Mouse (Mus musculus) midbrain, embryonic 10.5 days (tissue): ENCODE data around the gene Dock2. TPM values are rescaled to one million over a fixed set of nuclear protein-coding genes. Genes with fewer than 3 reads are reported as not detected.
"Not testable (repeated sequence)": the region's sequence is repeated elsewhere in the genome, so short reads cannot be mapped to it uniquely, and the experiment has no call there.

Experiments used
- DNase-seq: peaks from one replicate; pipeline ENCODE4 v3.0.0-alpha.2; 2017; ENCODE audit warnings: low spot score
- H3K27ac ChIP-seq: fragments of 300-500 bp; sonication (generic); replicated peaks from 2 replicates; pipeline ENCODE4 v1.5.1; 2016; ENCODE audit warnings: mild to moderate bottlenecking
- H3K27me3 ChIP-seq: fragments of 300-500 bp; sonication (generic); 2 replicates; pipeline ENCODE4 v1.6.1; 2016; ENCODE audit warnings: low read depth, mild to moderate bottlenecking; ENCODE audit not compliant: poor library complexity, severe bottlenecking
- H3K36me3 ChIP-seq: fragments of 300-500 bp; sonication (generic); 2 replicates; pipeline ENCODE4 v1.6.1; 2016; ENCODE audit warnings: mild to moderate bottlenecking, moderate library complexity
- H3K4me1 ChIP-seq: fragments of 300-500 bp; sonication (generic); 2 replicates; pipeline ENCODE4 v1.6.1; 2016
- H3K4me3 ChIP-seq: fragments of 300-500 bp; sonication (generic); 2 replicates; pipeline ENCODE4 v1.5.1; 2016; ENCODE audit warnings: mild to moderate bottlenecking, moderate library complexity
- H3K9me3 ChIP-seq: fragments of 300-500 bp; sonication (generic); replicated peaks from 2 replicates; pipeline ENCODE4 v1.6.1; 2016; ENCODE audit warnings: mild to moderate bottlenecking
- WGBS: fragments of 180-500 bp; shearing (Covaris S2); methylation state at CpG from one replicate; pipeline ENCODE4 v1.1.7; 2016; 5-methylcytosine and 5-hydroxymethylcytosine counted together
- polyA plus RNA-seq: library from polyadenylated mRNA; unstranded; fragments of >200 nt; fragmentation: Nextera tagmentation; extraction: Ambion mirVana; gene quantifications from 2 replicates; pipeline ENCODE4 v1.2.1, GENCODE M21; 2016

The Dock2 gene
- polyA plus RNA-seq, 1 experiment from 2014 or later, result 0.69 TPM

GRCm38 (mm10) chr11:34236091-34236759 lies 547.5 kb downstream of the Dock2 start:
- Histone ChIP-seq H3K27ac (no peak overlapping the region), H3K9me3 (no peaks in the 10 kb centered on the region; the same call in 1 of the 2 replicates), H3K36me3 (no peaks in the 10 kb centered on the region), H3K4me1 (0 out of 2 replicates have a peak, but pooled peaks cover 2% of the 10 kb centered on the region), H3K27me3 (0 out of 2 replicates have a peak, but pooled peaks cover 6% of the 10 kb centered on the region), H3K4me3 (no peak overlapping the region)
- 47% methylated on average over 5 of the region's 5 CpGs for WGBS
- peak; percentile 57 for DNase-seq

DNA sequence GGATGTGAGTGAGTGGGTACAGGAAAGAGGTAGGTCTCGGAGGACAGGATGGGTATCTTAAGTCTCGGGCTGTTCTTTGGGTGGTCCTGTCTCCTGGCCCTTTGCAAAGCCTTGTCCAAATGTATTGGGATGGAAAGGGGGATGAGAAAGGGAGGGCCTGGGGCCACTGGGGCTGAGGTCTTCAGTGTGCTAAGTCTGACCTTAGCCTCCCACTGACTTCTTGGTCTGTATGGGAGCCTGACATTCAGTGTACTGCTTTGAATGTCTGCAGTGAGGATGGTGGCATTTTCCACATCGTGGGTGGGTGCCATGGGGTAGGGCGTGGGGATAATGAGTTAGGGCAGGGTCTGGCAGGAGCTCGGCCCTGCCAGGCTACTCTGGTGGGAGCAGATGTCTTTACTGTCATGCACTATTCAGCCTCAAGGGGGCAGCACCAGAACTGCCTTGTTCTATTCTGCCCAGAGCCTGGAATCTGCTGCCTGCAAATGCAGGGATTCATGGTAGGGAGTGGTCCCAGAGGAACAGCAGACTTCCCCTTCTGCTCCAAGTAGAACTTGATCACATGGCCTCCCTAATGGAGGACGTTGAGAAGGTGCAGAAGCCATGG lies 554.8 kb downstream of the Dock2 start:
- peak; percentile 81 for DNase-seq
- H3K27ac ChIP-seq, result no peak overlapping the region
- 45% methylated on average over 6 of the region's 6 CpGs for WGBS
- no peaks in the 10 kb centered on the region for H3K27me3 ChIP-seq
- H3K36me3 ChIP-seq, result no peaks in the 10 kb centered on the region
- 0 out of 2 replicates have a peak, but pooled peaks cover 4% of the 10 kb centered on the region for H3K4me1 ChIP-seq
- H3K9me3 ChIP-seq, result no peaks in the 10 kb centered on the region
- H3K4me3 ChIP-seq, result no peak overlapping the region

GRCm38 (mm10) chr11:34227180-34227579 lies 556.5 kb downstream of the Dock2 start:
- Histone ChIP-seq H3K27me3 (no peaks in the 10 kb centered on the region), H3K27ac (no peak overlapping the region), H3K9me3 (no peaks in the 10 kb centered on the region), H3K4me1 (0 out of 2 replicates have a peak, but pooled peaks cover 4% of the 10 kb centered on the region), H3K4me3 (no peak overlapping the region), H3K36me3 (no peaks in the 10 kb centered on the region)
- DNase-seq, result no peak
- WGBS, result 42% methylated on average over 1 of the region's 1 CpGs

GRCm38 (mm10) chr11:34220596-34220995 lies 563.1 kb downstream of the Dock2 start:
- not testable (repeated sequence) for H3K4me1 ChIP-seq, H3K36me3 ChIP-seq, H3K27ac ChIP-seq, DNase-seq, H3K4me3 ChIP-seq, H3K27me3 ChIP-seq, H3K9me3 ChIP-seq
- WGBS, result 85% methylated on average over 4 of the region's 4 CpGs

GRCm38 (mm10) chr11:34212853-34213252 lies 570.8 kb downstream of the Dock2 start:
- Histone ChIP-seq H3K36me3 (no peaks in the 10 kb centered on the region), H3K4me3 (no peak overlapping the region), H3K4me1 (no peaks in the 10 kb centered on the region), H3K27ac (no peak overlapping the region), H3K27me3 (no peaks in the 10 kb centered on the region), H3K9me3 (no peaks in the 10 kb centered on the region)
- peak; percentile 51 for DNase-seq
- 24% methylated on average over 5 of the region's 5 CpGs for WGBS

- no peak for DNase-seq
- H3K36me3 ChIP-seq, result no peaks in the 10 kb centered on the region
- no peaks in the 10 kb centered on the region for H3K9me3 ChIP-seq
- H3K27ac ChIP-seq, result no peak within 1 kb of the TSS
- H3K4me1 ChIP-seq, result 0 out of 2 replicates have a peak, but pooled peaks cover 3% of the 10 kb centered on the region
- 77% methylated on average over 10 of the region's 10 CpGs for WGBS
- no peak within 1 kb of the TSS for H3K4me3 ChIP-seq
- H3K27me3 ChIP-seq, result no peaks in the 10 kb centered on the region
Measured at GRCm38 (mm10) chr11:34207989-34208388, 575.7 kb downstream of the Dock2 start, which contains the start of gene Foxi1. Gene Foxi1 (minus strand): TSS chr11:34208089.

GRCm38 (mm10) chr11:34202769-34203168 lies 580.9 kb downstream of the Dock2 start:
- Histone ChIP-seq H3K4me1 (0 out of 2 replicates have a peak, but pooled peaks cover 3% of the 10 kb centered on the region), H3K36me3 (no peaks in the 10 kb centered on the region), H3K27ac (no peak overlapping the region), H3K4me3 (no peak overlapping the region), H3K9me3 (no peaks in the 10 kb centered on the region), H3K27me3 (no peaks in the 10 kb centered on the region)
- DNase-seq, result no peak
- WGBS, result 83% methylated on average over 1 of the region's 1 CpGs

DNA sequence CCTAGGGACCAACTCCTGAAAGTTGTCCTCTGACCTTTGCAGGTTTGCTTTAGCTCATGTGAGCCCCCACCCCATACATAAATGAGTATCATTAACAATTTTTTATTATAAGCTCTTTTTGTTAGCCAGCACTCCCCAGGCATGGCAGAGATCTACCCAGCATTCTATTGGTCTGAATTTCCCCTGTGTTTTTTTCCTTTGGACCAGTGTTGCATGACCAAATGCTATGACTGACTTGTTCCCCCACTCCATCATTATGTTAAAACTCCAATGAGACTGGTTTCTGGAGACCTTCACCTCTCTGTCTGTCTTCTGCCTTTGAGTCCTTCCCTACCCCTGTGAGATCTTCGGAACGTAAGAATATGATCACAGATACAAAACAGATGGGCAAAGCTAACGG lies 588.5 kb downstream of the Dock2 start:
- WGBS, result 90% methylated on average over 3 of the region's 3 CpGs
- Histone ChIP-seq H3K27ac (no peak overlapping the region), H3K4me1 (0 out of 2 replicates have a peak, but pooled peaks cover 5% of the 10 kb centered on the region), H3K36me3 (no peaks in the 10 kb centered on the region), H3K4me3 (no peak overlapping the region), H3K27me3 (no peaks in the 10 kb centered on the region), H3K9me3 (no peaks in the 10 kb centered on the region)
- DNase-seq, result no peak

- no peaks in the 10 kb centered on the region for H3K9me3 ChIP-seq
- no peak overlapping the region for H3K4me3 ChIP-seq
- H3K4me1 ChIP-seq, result 0 out of 2 replicates have a peak, but pooled peaks cover 5% of the 10 kb centered on the region
- no peaks in the 10 kb centered on the region for H3K27me3 ChIP-seq
- H3K27ac ChIP-seq, result no peak overlapping the region
- 78% methylated on average over 9 of the region's 9 CpGs for WGBS
- no peaks in the 10 kb centered on the region for H3K36me3 ChIP-seq
- DNase-seq, result no peak
Measured at GRCm38 (mm10) chr11:34194158-34194941, 589.3 kb downstream of the Dock2 start.

DNA sequence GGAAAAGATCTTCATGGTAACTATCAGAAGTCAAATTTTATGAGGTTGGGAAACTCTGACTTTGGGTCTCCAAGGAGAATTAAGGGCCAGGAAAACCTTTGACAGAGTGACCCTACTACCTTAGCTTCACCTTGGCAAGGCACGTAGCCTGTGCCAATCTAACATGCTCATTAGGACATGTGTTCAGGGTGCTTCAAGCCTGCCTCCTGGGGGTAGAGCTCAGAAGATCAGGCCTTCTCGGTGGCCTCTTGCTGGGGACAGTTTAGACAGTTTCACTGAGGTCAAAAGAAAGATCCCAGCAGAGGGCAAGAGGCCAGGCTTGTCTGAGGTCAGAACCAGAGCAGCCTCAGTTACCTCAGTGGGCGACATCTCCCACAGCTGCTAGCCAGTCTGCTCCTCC lies 590.0 kb downstream of the Dock2 start:
- Histone ChIP-seq H3K9me3 (no peaks in the 10 kb centered on the region), H3K36me3 (no peaks in the 10 kb centered on the region), H3K27ac (no peak overlapping the region), H3K27me3 (no peaks in the 10 kb centered on the region), H3K4me3 (no peak overlapping the region), H3K4me1 (0 out of 2 replicates have a peak, but pooled peaks cover 5% of the 10 kb centered on the region)
- 60% methylated on average over 3 of the region's 3 CpGs for WGBS
- DNase-seq, result no peak

- H3K9me3 ChIP-seq, result no peaks in the 10 kb centered on the region
- 87% methylated on average over 2 of the region's 2 CpGs for WGBS
- DNase-seq, result no peak
- no peak overlapping the region for H3K27ac ChIP-seq
- H3K36me3 ChIP-seq, result no peaks in the 10 kb centered on the region
- no peak overlapping the region for H3K4me3 ChIP-seq
- H3K4me1 ChIP-seq, result peaks cover 13% of the 10 kb centered on the region
- no peaks in the 10 kb centered on the region for H3K27me3 ChIP-seq
Measured at GRCm38 (mm10) chr11:34184266-34184665, 599.4 kb downstream of the Dock2 start.

GRCm38 (mm10) chr11:34181214-34182117 lies 602.2 kb downstream of the Dock2 start:
- no peaks in the 10 kb centered on the region for H3K27me3 ChIP-seq
- DNase-seq, result peak; percentile 22
- H3K27ac ChIP-seq, result peak overlapping the region; percentile 71
- no peaks in the 10 kb centered on the region for H3K9me3 ChIP-seq
- no peaks in the 10 kb centered on the region for H3K36me3 ChIP-seq
- WGBS, result 43% methylated on average over 8 of the region's 8 CpGs
- no peak overlapping the region for H3K4me3 ChIP-seq
- H3K4me1 ChIP-seq, result peaks cover 13% of the 10 kb centered on the region
